Mouse (Mus musculus) E14TG2a.4 (cell line): ENCODE data around the gene Fam50b.

ENCODE experiments used
- H3K27me3 ChIP-seq: 2 replicates; pipeline ENCODE4 v1.6.1; 2014; ENCODE audit warnings: low read length, control low read depth; ENCODE audit not compliant: insufficient read depth
- H3K36me3 ChIP-seq: 2 replicates; pipeline ENCODE4 v1.6.1; 2014; ENCODE audit warnings: low read length, control low read depth; ENCODE audit not compliant: insufficient read depth
- H3K4me1 ChIP-seq: replicated peaks from 2 replicates; pipeline ENCODE4 v1.6.1; 2014; ENCODE audit warnings: low read depth, low read length, control low read depth
- H3K4me3 ChIP-seq: replicated peaks from 2 replicates; pipeline ENCODE4 v1.5.1; 2014; ENCODE audit warnings: mild to moderate bottlenecking, low read length
- H3K9me3 ChIP-seq: 2 replicates; pipeline ENCODE4 v1.6.1; 2014; ENCODE audit warnings: low read length, control low read depth
- CTCF ChIP-seq: conservative IDR thresholded peaks from 2 replicates; pipeline ENCODE4 v1.5.1; 2014; ENCODE audit warnings: low read length
- NANOG ChIP-seq: IDR thresholded peaks from 2 replicates; pipeline ENCODE4 v1.6.1; 2014; ENCODE audit warnings: borderline replicate concordance, low read length, mixed read lengths
- POU5F1 ChIP-seq: IDR thresholded peaks from 2 replicates; pipeline ENCODE4 v1.6.1; 2014; ENCODE audit warnings: low read length, borderline replicate concordance

Fam50b gene

GRCm38 (mm10) chr13:34727060-34727459 is 7.6 kb upstream of the Fam50b start:
- TF ChIP-seq CTCF (peak; percentile 54), NANOG (no peak), POU5F1 (no peak)
- H3K4me3 ChIP-seq, result no peak overlapping the region
- H3K27me3 ChIP-seq, result no peaks in the 10 kb centered on the region
- H3K36me3 ChIP-seq, result no peaks in the 10 kb centered on the region
- no peaks in the 10 kb centered on the region for H3K4me1 ChIP-seq
- H3K9me3 ChIP-seq, result no peaks in the 10 kb centered on the region

- no peaks in the 10 kb centered on the region for H3K4me1 ChIP-seq
- H3K9me3 ChIP-seq, result no peaks in the 10 kb centered on the region
- TF ChIP-seq CTCF (no peak), POU5F1 (no peak)
- peaks cover 2% of the 10 kb centered on the region; the same call in 1 of the 2 replicates for H3K27me3 ChIP-seq
- H3K36me3 ChIP-seq, result no peaks in the 10 kb centered on the region
- H3K4me3 ChIP-seq, result no peak overlapping the region
Observed at GRCm38 (mm10) chr13:34731551-34731950, 3.1 kb upstream of the Fam50b start.

- no peak for TF ChIP-seq POU5F1
- no peak for TF ChIP-seq NANOG
- no peak for TF ChIP-seq CTCF
Observed at GRCm38 (mm10) chr13:34733780-34734179, 870 bp upstream of the Fam50b start.

GRCm38 (mm10) chr13:34737968-34738698 is 3.5 kb downstream of the Fam50b start:
- no peak overlapping the region for H3K4me3 ChIP-seq
- no peak for TF ChIP-seq NANOG
- no peak for TF ChIP-seq POU5F1
- no peak for TF ChIP-seq CTCF
- H3K9me3 ChIP-seq, result peaks cover 3% of the 10 kb centered on the region
- no peaks in the 10 kb centered on the region for H3K36me3 ChIP-seq
- H3K4me1 ChIP-seq, result peaks cover 15% of the 10 kb centered on the region
- peaks cover 6% of the 10 kb centered on the region for H3K27me3 ChIP-seq

More at GRCm38 (mm10) chr13:34733780-34734179, 870 bp upstream of the Fam50b start:
- Histone ChIP-seq H3K4me3 (no peak overlapping the region), H3K27me3 (peaks cover 2% of the 10 kb centered on the region; the same call in 1 of the 2 replicates), H3K9me3 (peaks cover 3% of the 10 kb centered on the region), H3K4me1 (no peaks in the 10 kb centered on the region), H3K36me3 (no peaks in the 10 kb centered on the region)

- peaks cover 11% of the 10 kb centered on the region for H3K27me3 ChIP-seq
- H3K4me3 ChIP-seq, result no peak overlapping the region
- H3K4me1 ChIP-seq, result peaks cover 20% of the 10 kb centered on the region
- peaks cover 3% of the 10 kb centered on the region for H3K9me3 ChIP-seq
- no peak for TF ChIP-seq POU5F1
- no peak for TF ChIP-seq NANOG
- TF ChIP-seq CTCF, result no peak
- H3K36me3 ChIP-seq, result no peaks in the 10 kb centered on the region
Observed at GRCm38 (mm10) chr13:34738699-34738973, 4.0 kb downstream of the Fam50b start.

GRCm38 (mm10) chr13:34739071-34739470 is 4.4 kb downstream of the Fam50b start:
- peaks cover 3% of the 10 kb centered on the region for H3K9me3 ChIP-seq
- TF ChIP-seq CTCF (no peak), NANOG (no peak), POU5F1 (no peak)
- peaks cover 23% of the 10 kb centered on the region for H3K4me1 ChIP-seq
- peaks cover 15% of the 10 kb centered on the region for H3K27me3 ChIP-seq
- H3K4me3 ChIP-seq, result no peak overlapping the region
- no peaks in the 10 kb centered on the region for H3K36me3 ChIP-seq

- H3K36me3 ChIP-seq, result no peaks in the 10 kb centered on the region
- H3K4me1 ChIP-seq, result peaks cover 26% of the 10 kb centered on the region
- H3K4me3 ChIP-seq, result no peak overlapping the region
- H3K9me3 ChIP-seq, result peaks cover 22% of the 10 kb centered on the region
- peak; percentile 79 for TF ChIP-seq CTCF
- no peak for TF ChIP-seq NANOG
- TF ChIP-seq POU5F1, result no peak
- H3K27me3 ChIP-seq, result peaks cover 37% of the 10 kb centered on the region
Observed at GRCm38 (mm10) chr13:34741254-34741653, 6.6 kb downstream of the Fam50b start.

GRCm38 (mm10) chr13:34741813-34742568 is 7.3 kb downstream of the Fam50b start:
- Histone ChIP-seq H3K4me1 (peaks cover 33% of the 10 kb centered on the region), H3K4me3 (no peak overlapping the region), H3K36me3 (no peaks in the 10 kb centered on the region), H3K27me3 (peaks cover 42% of the 10 kb centered on the region), H3K9me3 (peaks cover 25% of the 10 kb centered on the region)
- TF ChIP-seq POU5F1 (peak; percentile 9; the same call in 1 of the 2 replicates), NANOG (peak; percentile 63; the same call in 1 of the 2 replicates), CTCF (no peak)
